Mouse (Mus musculus) ovary, adult 10 weeks (tissue): Measurements from ENCODE around the gene Olfr390. TPM values are rescaled to one million over a fixed set of nuclear protein-coding genes. Genes with fewer than 3 reads are reported as not detected.

Source experiments
- polyA plus RNA-seq: library from polyadenylated mRNA; stranded (reverse); fragments of 350-450 nt; fragmentation: Illumina TruSeq; extraction: RNeasy Lipid Tissue Mini Kit (QIAGEN cat#74804); gene quantifications from one replicate; pipeline ENCODE4 v1.2.3, GENCODE M21; 2014

Gene Olfr390
- not detected for polyA plus RNA-seq

DNA sequence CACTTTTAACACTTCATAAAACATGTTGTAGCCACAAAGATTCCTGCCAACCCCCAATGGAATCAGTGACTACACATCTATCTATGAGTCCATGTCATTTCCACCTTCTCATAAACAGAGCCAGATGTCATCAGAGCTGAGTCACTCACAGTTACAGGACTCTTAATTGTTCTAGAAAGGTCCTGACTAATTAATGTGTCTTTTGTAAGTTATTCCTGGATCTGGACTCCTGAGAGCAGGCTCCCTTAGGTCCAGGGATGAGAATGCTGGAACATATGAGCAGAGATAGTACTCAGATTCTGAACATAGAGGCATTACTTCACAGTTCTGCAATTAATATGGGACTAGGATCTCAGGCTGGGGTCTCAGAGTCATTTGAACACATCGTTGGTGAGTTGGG is at the start of gene Olfr390:
TSS of gene Olfr390 (plus strand) at position 301 of the 400 bp plus-strand sequence.

GRCm38 (mm10) chr11:73780613-73781012 is 2.2 kb upstream of the Olfr390 start, which contains the start of gene Olfr389:
Olfr389 (minus strand) TSS chr11:73780713.

GRCm38 (mm10) chr11:73802952-73803351 is 20.2 kb downstream of the Olfr390 start, which contains the start of gene Olfr391-ps:
Olfr391-ps (minus strand) TSS chr11:73803052.

GRCm38 (mm10) chr11:73816949-73817348 is 34.2 kb downstream of the Olfr390 start, which contains the start of gene Olfr392:
Olfr392 (minus strand) TSS chr11:73817049.

Other genes with a start within 250 kb of the Olfr390 start
- gene Olfr385, start 190.0 kb upstream of the Olfr390 start, polyA plus RNA-seq: not detected
- not detected for gene Olfr384, start 184.4 kb upstream of the Olfr390 start, polyA plus RNA-seq
- gene Zfp735, start 94.2 kb upstream of the Olfr390 start, polyA plus RNA-seq: 8.8 TPM
- not detected for gene Olfr389, start 2.3 kb upstream of the Olfr390 start, polyA plus RNA-seq
- not detected for gene Olfr391-ps, start 20.1 kb downstream of the Olfr390 start, polyA plus RNA-seq
- not detected for gene Olfr392, start 34.1 kb downstream of the Olfr390 start, polyA plus RNA-seq
- gene Olfr393, start 68.5 kb downstream of the Olfr390 start, polyA plus RNA-seq: not detected
- gene Olfr394, start 107.8 kb downstream of the Olfr390 start, polyA plus RNA-seq: not detected
- not detected for gene Olfr395, start 126.3 kb downstream of the Olfr390 start, polyA plus RNA-seq
- gene Olfr23, start 153.7 kb downstream of the Olfr390 start, polyA plus RNA-seq: not detected
- gene Olfr397, start 177.9 kb downstream of the Olfr390 start, polyA plus RNA-seq: not detected
- gene Olfr398, start 207.4 kb downstream of the Olfr390 start, polyA plus RNA-seq: not detected